Mouse (Mus musculus) midbrain, embryonic 12.5 days (tissue): Measurements from ENCODE around the gene Dlg2. TPM values are rescaled to one million over a fixed set of nuclear protein-coding genes. Genes with fewer than 3 reads are reported as not detected.

ENCODE experiments used
- ATAC-seq: fragments of 200-750 bp; cut with Nextera tagmentation; 2 replicates; pipeline ENCODE4 v1.8.0; 2017; ENCODE audit warnings: low read depth, moderate TSS enrichment, moderate library complexity; ENCODE audit not compliant: low FRiP score
- H3K27ac ChIP-seq: fragments of 300-500 bp; sonication (generic); replicated peaks from 2 replicates; pipeline ENCODE4 v1.5.1; 2016; ENCODE audit warnings: mild to moderate bottlenecking
- H3K27me3 ChIP-seq: fragments of 300-500 bp; sonication (generic); 2 replicates; pipeline ENCODE4 v1.6.1; 2016; ENCODE audit warnings: mild to moderate bottlenecking
- H3K36me3 ChIP-seq: fragments of 300-500 bp; sonication (generic); 2 replicates; pipeline ENCODE4 v1.6.1; 2016
- H3K4me1 ChIP-seq: fragments of 300-500 bp; sonication (generic); 2 replicates; pipeline ENCODE4 v1.6.1; 2016
- H3K4me2 ChIP-seq: fragments of 300-500 bp; sonication (generic); replicated peaks from 2 replicates; pipeline ENCODE4 v1.6.1; 2016; ENCODE audit warnings: mild to moderate bottlenecking, moderate library complexity
- H3K4me3 ChIP-seq: fragments of 300-500 bp; sonication (generic); 2 replicates; pipeline ENCODE4 v1.5.1; 2016; ENCODE audit warnings: mild to moderate bottlenecking
- H3K9ac ChIP-seq: fragments of 300-500 bp; sonication (generic); replicated peaks from 2 replicates; pipeline ENCODE4 v1.6.1; 2016; ENCODE audit warnings: mild to moderate bottlenecking, moderate library complexity
- H3K9me3 ChIP-seq: fragments of 300-500 bp; sonication (generic); 2 replicates; pipeline ENCODE4 v1.6.1; 2016; ENCODE audit warnings: mild to moderate bottlenecking
- WGBS: fragments of 180-500 bp; shearing (Covaris S2); methylation state at CpG from one replicate; pipeline ENCODE4 v1.1.7; 2016; 5-methylcytosine and 5-hydroxymethylcytosine counted together
- polyA plus RNA-seq: library from polyadenylated mRNA; unstranded; fragments of >200 nt; fragmentation: Nextera tagmentation; extraction: Ambion mirVana; gene quantifications from 2 replicates; pipeline ENCODE4 v1.2.1, GENCODE M21; 2016

Dlg2 gene
- polyA plus RNA-seq, 1 experiment from 2014 or later: 4.2 TPM

DNA sequence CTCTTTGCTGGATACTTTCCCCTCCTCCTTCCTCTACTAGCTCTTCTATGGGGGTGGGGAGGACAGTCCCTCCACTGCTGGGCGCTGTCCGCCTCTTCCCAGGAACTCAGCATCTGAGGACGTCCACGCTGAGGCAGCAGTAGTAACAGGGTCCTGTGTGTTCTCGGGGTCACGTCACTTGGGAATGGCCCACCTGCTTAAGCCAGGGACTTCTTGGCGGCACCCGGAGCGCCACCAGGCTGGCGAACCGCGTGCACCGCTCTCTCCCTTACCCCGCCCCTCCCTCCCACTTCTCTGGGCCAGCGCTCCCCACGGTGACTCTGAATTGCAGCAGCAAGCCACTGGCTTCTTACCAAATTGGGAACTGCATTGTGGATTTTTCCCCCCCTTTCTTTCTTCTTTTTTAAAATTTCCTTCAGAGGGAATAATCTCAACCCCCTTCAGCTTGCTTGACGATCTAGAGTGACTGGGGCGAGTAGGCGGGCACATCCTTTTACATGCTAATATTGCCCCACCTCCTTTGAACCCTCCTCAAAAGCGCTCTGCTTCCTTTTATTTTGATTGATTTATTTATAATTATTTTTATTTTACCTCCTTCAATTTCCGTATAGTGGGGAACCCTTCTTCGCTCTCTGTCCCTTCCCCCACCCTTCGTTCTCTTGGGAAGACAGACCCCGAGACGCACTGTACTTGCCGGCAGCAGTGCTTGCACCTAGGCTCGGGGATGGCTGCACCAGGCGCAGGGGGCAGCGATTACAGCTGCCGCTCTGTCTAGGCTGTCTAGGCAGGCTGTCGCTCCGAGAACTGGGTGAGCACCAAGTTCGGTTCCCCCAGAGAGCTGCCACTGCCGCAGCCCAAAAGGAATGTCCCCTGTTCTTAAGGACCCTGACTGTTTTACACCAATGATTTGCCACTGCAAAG lies 785.8 kb downstream of the Dlg2 start:
- Histone ChIP-seq H3K4me1 (peaks cover 9% of the 10 kb centered on the region; the same call in 1 of the 2 replicates), H3K27ac (no peak overlapping the region), H3K27me3 (peaks cover 12% of the 10 kb centered on the region), H3K9ac (peak overlapping the region; percentile 54), H3K4me3 (peak overlapping the region; percentile 49), H3K9me3 (no peaks in the 10 kb centered on the region), H3K36me3 (no peaks in the 10 kb centered on the region), H3K4me2 (peak overlapping the region; percentile 73)
- WGBS: under 1% methylated on average over 33 of the region's 34 CpGs
- ATAC-seq: peak; percentile 92

DNA sequence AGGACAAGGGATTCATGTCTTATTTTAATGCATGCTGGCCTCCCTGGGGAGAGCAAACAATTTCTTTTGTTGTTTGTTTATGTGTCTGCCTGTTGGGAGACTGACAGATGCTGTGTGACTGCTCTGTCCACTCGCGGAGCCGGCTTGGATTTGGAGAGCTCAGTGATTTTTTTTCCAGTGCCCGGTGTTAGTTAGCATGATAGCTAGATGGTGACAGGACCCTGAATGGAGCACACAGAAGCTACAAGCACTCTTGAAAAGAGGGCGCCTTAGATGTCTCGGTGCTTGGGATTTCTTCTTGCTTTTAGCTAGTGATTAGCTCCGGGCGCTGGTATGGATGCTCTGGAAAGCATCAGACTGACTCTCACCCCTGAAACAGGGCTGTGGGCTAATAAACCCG lies 786.5 kb downstream of the Dlg2 start:
- H3K36me3 ChIP-seq: no peaks in the 10 kb centered on the region
- peaks cover 9% of the 10 kb centered on the region; the same call in 1 of the 2 replicates for H3K4me1 ChIP-seq
- H3K9ac ChIP-seq: peak overlapping the region; percentile 54
- H3K27ac ChIP-seq: no peak overlapping the region
- H3K27me3 ChIP-seq: peaks cover 12% of the 10 kb centered on the region
- peak overlapping the region; percentile 73 for H3K4me2 ChIP-seq
- H3K4me3 ChIP-seq: peak overlapping the region; percentile 49
- WGBS: 4% methylated on average over 9 of the region's 9 CpGs
- peak; percentile 24 for ATAC-seq
- no peaks in the 10 kb centered on the region for H3K9me3 ChIP-seq

DNA sequence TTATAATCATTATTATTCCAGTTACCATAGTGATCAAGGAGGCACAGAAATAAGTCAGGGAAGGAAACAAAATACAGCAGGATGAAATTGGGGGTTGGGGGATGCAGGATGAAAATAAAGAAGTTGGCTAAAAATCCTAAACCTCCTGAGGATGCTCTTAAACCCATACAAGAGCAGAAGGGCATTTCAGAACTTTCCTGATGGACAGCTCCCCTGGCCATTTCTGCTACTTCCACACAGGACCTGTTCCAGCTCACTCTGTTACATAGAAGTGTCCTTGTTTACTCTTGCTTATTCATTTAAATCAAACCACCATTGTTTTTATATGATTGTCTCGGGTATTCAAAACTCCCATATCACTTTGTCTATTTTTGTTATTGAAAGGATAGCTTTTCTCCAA lies 791.3 kb downstream of the Dlg2 start:
- ATAC-seq: no peak
- WGBS: 40% methylated on average over 1 of the region's 1 CpGs
- no peak overlapping the region for H3K4me2 ChIP-seq

DNA sequence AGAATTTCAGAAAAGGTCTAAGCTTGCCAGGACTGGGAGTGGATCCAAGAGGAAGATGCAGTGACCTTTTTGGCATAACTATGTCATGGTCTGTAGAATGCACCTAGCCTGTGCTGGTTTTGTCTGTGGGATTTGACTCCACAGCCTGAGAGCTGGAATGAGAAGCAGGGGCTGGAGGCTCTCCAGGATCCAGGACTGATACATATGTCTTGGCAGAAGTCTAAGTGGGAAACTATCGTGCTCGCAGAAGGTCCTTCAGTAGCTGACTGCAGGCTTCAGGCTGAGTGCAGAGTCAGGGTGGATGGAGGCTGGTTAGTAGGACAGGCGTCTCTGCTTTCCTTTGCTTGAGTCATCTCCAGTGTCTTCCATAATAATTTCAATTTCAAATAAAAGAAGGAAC lies 807.7 kb downstream of the Dlg2 start:
- ATAC-seq: no peak
- no peak overlapping the region for H3K9ac ChIP-seq
- 92% methylated on average over 3 of the region's 3 CpGs for WGBS
- H3K4me2 ChIP-seq: no peak overlapping the region
- H3K4me3 ChIP-seq: no peak overlapping the region
- H3K9me3 ChIP-seq: no peaks in the 10 kb centered on the region
- H3K27ac ChIP-seq: no peak overlapping the region
- no peaks in the 10 kb centered on the region for H3K36me3 ChIP-seq
- H3K4me1 ChIP-seq: no peaks in the 10 kb centered on the region
- no peaks in the 10 kb centered on the region for H3K27me3 ChIP-seq

More for the DNA sequence above, 791.3 kb downstream of the Dlg2 start:
- no peak overlapping the region for H3K9ac ChIP-seq
- no peak overlapping the region for H3K27ac ChIP-seq
- H3K9me3 ChIP-seq: no peaks in the 10 kb centered on the region
- H3K36me3 ChIP-seq: no peaks in the 10 kb centered on the region
- H3K4me1 ChIP-seq: peaks cover 7% of the 10 kb centered on the region; the same call in 1 of the 2 replicates
- no peak overlapping the region for H3K4me3 ChIP-seq
- H3K27me3 ChIP-seq: peaks cover 12% of the 10 kb centered on the region

DNA sequence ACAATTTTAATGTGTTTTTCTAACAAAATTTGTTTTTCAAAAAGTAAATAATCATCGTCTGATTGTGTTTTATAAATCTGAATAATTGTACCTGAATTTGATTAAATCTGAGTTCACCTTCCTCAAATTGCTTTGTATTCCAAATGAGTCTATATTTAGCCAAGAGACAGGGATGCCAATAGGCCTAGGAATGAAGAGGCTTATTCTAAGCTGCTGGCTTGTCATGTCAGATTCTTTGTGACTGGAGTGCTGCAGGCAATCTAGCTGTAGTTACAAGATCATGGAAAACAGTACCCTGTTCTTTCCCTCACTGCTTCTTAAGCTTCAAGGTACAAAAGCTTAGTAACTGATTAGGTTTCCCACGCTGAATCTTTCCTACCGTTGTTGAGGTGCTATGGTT lies 811.9 kb downstream of the Dlg2 start:
- Histone ChIP-seq H3K9me3 (no peaks in the 10 kb centered on the region), H3K4me3 (no peak overlapping the region), H3K4me1 (no peaks in the 10 kb centered on the region), H3K4me2 (no peak overlapping the region), H3K9ac (no peak overlapping the region), H3K27ac (no peak overlapping the region), H3K36me3 (no peaks in the 10 kb centered on the region), H3K27me3 (no peaks in the 10 kb centered on the region)
- ATAC-seq: no peak
- WGBS: 72% methylated on average over 3 of the region's 3 CpGs

DNA sequence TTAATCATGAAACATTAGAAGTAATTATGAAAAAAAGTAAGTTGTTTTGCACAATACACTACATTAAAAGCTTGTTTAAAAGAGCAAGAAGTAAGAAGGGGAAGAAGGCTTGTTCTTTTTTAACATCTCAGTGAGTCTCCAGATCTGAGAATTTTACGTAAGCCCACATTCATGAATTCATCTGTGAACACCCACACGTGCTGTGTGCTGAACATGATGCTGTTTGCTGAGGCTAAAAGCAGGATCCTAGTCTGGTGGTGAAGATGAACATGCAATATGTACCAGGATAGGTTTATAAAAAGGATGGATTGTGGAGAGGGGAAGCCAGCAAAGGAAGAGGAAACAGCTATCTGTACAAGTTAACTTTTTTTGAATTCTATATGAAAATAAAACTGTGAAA lies 819.7 kb downstream of the Dlg2 start:
- ATAC-seq: no peak
- no peak overlapping the region for H3K27ac ChIP-seq
- WGBS: 82% methylated on average over 2 of the region's 2 CpGs
- no peaks in the 10 kb centered on the region for H3K27me3 ChIP-seq
- no peak overlapping the region for H3K9ac ChIP-seq
- no peaks in the 10 kb centered on the region for H3K36me3 ChIP-seq
- no peak overlapping the region for H3K4me3 ChIP-seq
- H3K4me2 ChIP-seq: no peak overlapping the region
- no peaks in the 10 kb centered on the region for H3K4me1 ChIP-seq
- H3K9me3 ChIP-seq: no peaks in the 10 kb centered on the region

DNA sequence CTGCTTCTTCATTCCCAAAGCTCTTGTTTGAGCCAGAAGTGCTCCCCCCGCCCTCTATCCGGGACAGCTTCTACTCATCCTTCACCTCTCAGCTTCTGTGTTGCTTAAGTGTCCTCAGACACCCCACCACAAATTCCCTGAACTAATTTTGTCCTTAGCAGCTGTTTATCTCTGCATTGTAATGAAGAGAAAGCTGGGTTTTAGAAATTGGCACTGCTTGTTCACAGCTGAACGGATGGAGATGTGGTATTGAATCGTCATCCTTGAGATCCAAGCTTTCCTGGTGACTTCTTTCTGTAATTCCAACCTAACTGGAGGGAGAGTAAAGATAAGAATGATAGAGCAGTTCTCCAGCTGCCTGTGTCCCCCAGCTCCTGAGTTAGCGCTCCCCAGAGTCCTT lies 834.7 kb downstream of the Dlg2 start:
- H3K9me3 ChIP-seq: no peaks in the 10 kb centered on the region
- WGBS: 83% methylated on average over 5 of the region's 5 CpGs
- no peak for ATAC-seq

DNA sequence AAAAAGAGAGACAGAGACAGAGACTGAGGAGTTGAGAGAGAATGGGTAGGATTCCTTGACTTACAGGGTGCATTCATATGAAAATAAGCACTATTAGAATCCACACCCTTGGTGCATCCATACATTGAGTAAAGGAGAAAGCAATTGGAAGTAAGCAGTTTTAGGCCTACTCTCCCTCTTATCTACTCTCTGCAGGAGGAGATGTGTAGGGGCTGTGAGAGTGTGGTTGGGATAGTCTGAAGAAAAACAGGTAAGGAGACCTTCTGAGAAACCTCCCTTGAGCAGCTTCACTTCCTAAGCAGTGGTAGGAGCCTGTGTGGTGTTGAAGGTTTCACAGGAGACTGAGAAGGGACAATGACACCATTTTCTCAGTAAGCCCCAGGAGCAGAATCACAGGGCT lies 868.6 kb downstream of the Dlg2 start:
- H3K27ac ChIP-seq: no peak overlapping the region
- H3K4me1 ChIP-seq: no peaks in the 10 kb centered on the region
- no peak for ATAC-seq
- H3K9me3 ChIP-seq: no peaks in the 10 kb centered on the region
- no peaks in the 10 kb centered on the region for H3K36me3 ChIP-seq
- no peak overlapping the region for H3K4me3 ChIP-seq
- no peak overlapping the region for H3K4me2 ChIP-seq
- no peaks in the 10 kb centered on the region for H3K27me3 ChIP-seq
- H3K9ac ChIP-seq: no peak overlapping the region

More for the DNA sequence above, 834.7 kb downstream of the Dlg2 start:
- Histone ChIP-seq H3K36me3 (no peaks in the 10 kb centered on the region), H3K27ac (no peak overlapping the region), H3K4me3 (no peak overlapping the region), H3K9ac (no peak overlapping the region), H3K4me2 (no peak overlapping the region), H3K27me3 (no peaks in the 10 kb centered on the region), H3K4me1 (no peaks in the 10 kb centered on the region)

DNA sequence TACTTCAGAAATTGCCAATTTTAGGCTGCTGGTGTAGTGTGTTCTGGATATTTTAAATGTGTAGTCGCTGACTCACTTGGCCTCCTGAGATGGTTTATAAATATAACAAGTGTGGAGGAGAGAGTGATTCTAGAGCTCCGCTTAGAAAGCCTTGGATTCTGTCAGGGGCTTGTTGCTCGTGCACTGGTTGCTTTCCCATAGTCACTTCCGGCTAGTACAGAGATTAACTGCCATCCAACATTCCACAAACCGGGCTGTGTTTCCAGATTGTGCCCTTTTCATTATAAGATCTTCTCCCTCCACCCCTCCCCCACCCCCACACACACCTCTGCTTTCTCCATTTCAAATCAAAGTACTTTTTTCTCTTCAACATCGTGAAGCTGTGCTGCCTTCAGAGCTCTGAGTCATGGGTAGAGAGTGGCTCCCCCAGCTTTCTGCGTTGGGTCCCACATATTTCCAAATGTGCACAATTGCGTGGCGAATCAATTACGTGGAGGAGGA lies 893.4 kb downstream of the Dlg2 start:
- ATAC-seq: 0 out of 2 replicates have a peak, but pooled peaks have one; percentile 34
- H3K36me3 ChIP-seq: no peaks in the 10 kb centered on the region
- H3K27me3 ChIP-seq: no peaks in the 10 kb centered on the region
- no peak overlapping the region for H3K27ac ChIP-seq
- no peak overlapping the region for H3K4me2 ChIP-seq
- H3K4me3 ChIP-seq: no peak overlapping the region
- H3K4me1 ChIP-seq: no peaks in the 10 kb centered on the region
- WGBS: 60% methylated on average over 10 of the region's 10 CpGs
- H3K9ac ChIP-seq: no peak overlapping the region
- H3K9me3 ChIP-seq: no peaks in the 10 kb centered on the region

DNA sequence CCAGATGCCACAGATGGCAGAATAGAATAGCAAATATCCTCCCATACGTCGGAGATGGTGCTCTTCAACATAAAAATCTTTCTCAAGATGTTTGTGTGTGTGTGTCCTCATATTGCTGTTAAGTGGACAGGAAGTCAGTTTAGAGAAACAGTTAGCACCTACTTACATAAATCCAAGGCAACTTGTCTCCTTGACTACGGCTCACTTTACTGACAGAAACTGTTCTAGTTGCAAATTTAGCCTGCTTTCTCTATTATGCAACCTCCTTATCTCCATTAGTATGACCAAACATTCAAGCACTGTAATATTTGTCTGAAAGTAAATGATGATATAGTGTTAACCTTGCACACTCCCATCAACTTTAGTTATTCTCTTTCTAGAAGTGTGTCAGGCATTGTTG lies 905.8 kb downstream of the Dlg2 start:
- no peaks in the 10 kb centered on the region for H3K27me3 ChIP-seq
- ATAC-seq: no peak
- H3K9me3 ChIP-seq: no peaks in the 10 kb centered on the region
- H3K4me1 ChIP-seq: no peaks in the 10 kb centered on the region
- no peak overlapping the region for H3K27ac ChIP-seq
- H3K9ac ChIP-seq: no peak overlapping the region
- 87% methylated on average over 3 of the region's 3 CpGs for WGBS
- H3K36me3 ChIP-seq: no peaks in the 10 kb centered on the region
- no peak overlapping the region for H3K4me2 ChIP-seq
- H3K4me3 ChIP-seq: no peak overlapping the region

DNA sequence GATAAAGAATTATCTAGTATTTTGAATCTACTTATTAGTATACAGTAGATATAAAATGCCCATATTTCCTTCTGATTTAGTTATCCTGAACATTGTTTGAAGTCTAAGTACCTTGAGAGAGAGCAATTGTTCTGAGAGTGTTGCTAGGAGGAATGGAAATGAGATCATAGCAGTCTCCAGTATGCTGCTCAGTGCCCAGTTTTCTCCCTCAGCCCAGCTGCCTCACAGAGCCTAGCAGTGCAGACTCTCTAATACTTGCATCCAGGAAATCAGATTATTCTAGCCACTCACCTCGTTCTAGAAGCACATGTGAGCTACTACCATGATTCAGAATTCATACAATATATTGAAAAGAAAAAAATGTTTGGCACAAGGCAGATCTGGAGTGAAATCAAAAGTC lies 907.4 kb downstream of the Dlg2 start:
- Histone ChIP-seq H3K4me2 (no peak overlapping the region), H3K9me3 (no peaks in the 10 kb centered on the region), H3K9ac (no peak overlapping the region), H3K27ac (no peak overlapping the region), H3K4me3 (no peak overlapping the region), H3K27me3 (no peaks in the 10 kb centered on the region), H3K4me1 (no peaks in the 10 kb centered on the region), H3K36me3 (no peaks in the 10 kb centered on the region)
- ATAC-seq: no peak
- 41% methylated on average over 1 of the region's 1 CpGs for WGBS

DNA sequence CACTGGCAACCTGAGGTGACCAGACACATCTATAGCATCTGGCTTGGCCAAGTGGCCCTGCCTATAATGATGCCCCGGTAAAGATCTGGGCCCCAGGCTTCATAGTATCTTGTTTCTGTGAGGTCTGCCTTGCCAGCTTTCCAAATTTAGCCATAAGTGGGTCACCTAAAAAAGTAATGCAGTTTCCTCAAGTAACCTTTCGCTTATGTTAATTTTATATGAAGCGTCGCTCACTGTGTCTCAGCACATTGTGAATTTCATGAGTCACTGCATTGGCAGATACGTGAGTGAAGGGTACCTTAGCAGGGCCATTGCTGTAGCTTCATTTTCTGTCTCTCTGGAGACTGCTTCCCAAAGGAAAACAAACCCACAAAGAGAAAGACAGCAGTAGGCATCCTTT lies 912.8 kb downstream of the Dlg2 start:
- no peaks in the 10 kb centered on the region for H3K27me3 ChIP-seq
- H3K4me2 ChIP-seq: no peak overlapping the region
- H3K27ac ChIP-seq: no peak overlapping the region
- H3K36me3 ChIP-seq: no peaks in the 10 kb centered on the region
- 80% methylated on average over 5 of the region's 5 CpGs for WGBS
- no peaks in the 10 kb centered on the region for H3K9me3 ChIP-seq
- no peak overlapping the region for H3K9ac ChIP-seq
- ATAC-seq: no peak
- H3K4me3 ChIP-seq: no peak overlapping the region
- H3K4me1 ChIP-seq: no peaks in the 10 kb centered on the region
